Mouse (Mus musculus) limb, embryonic 11.5 days (tissue): ENCODE results near the gene Dgkg. TPM values are rescaled to one million over a fixed set of nuclear protein-coding genes. Genes with fewer than 3 reads are reported as not detected.

Experiments used
- ATAC-seq: fragments of 200-750 bp; cut with Nextera tagmentation; 2 replicates; pipeline ENCODE4 v1.8.0; 2017; ENCODE audit warnings: low read depth; ENCODE audit not compliant: insufficient number of reproducible peaks, low FRiP score, low TSS enrichment
- DNase-seq: peaks from one replicate; pipeline ENCODE4 v3.0.0-alpha.2; 2015; ENCODE audit warnings: low spot score
- H3K27ac ChIP-seq: fragments of 300-500 bp; sonication (generic); replicated peaks from 2 replicates; pipeline ENCODE4 v1.5.1; 2014; ENCODE audit warnings: low read depth, mild to moderate bottlenecking, low read length
- H3K27me3 ChIP-seq: fragments of 300-500 bp; sonication (generic); 2 replicates; pipeline ENCODE4 v1.6.1; 2014; ENCODE audit warnings: mild to moderate bottlenecking, low read length, mixed read lengths; ENCODE audit not compliant: control insufficient read depth, insufficient read depth
- H3K36me3 ChIP-seq: fragments of 300-500 bp; sonication (generic); 2 replicates; pipeline ENCODE4 v1.6.1; 2014; ENCODE audit warnings: mild to moderate bottlenecking, low read length, moderate library complexity, mixed read lengths; ENCODE audit not compliant: control insufficient read depth, insufficient read depth
- H3K4me1 ChIP-seq: fragments of 300-500 bp; sonication (generic); 2 replicates; pipeline ENCODE4 v1.6.1; 2014; ENCODE audit warnings: low read length, mixed read lengths; ENCODE audit not compliant: control insufficient read depth, insufficient read depth
- H3K4me2 ChIP-seq: fragments of 300-500 bp; sonication (generic); 2 replicates; pipeline ENCODE4 v1.6.1; 2014; ENCODE audit warnings: low read depth, mild to moderate bottlenecking, moderate library complexity; ENCODE audit not compliant: severe bottlenecking
- H3K4me3 ChIP-seq: fragments of 300-500 bp; sonication (generic); 2 replicates; pipeline ENCODE4 v1.5.1; 2014; ENCODE audit warnings: low read depth, low read length
- H3K9ac ChIP-seq: fragments of 300-500 bp; sonication (generic); 2 replicates; pipeline ENCODE4 v1.6.1; 2014; ENCODE audit warnings: mild to moderate bottlenecking, low read length
- H3K9me3 ChIP-seq: fragments of 300-500 bp; sonication (generic); 2 replicates; pipeline ENCODE4 v1.6.1; 2016; ENCODE audit warnings: low read length; ENCODE audit not compliant: control insufficient read depth
- WGBS: fragments of 180-500 bp; shearing (Covaris S2); extraction: QIAGEN DNeasy Blood & Tissue Kit; methylation state at CpG from one replicate; pipeline ENCODE4 v1.1.7; 2014; 5-methylcytosine and 5-hydroxymethylcytosine counted together
- polyA plus RNA-seq: library from polyadenylated mRNA; unstranded; fragments of >200 nt; fragmentation: Nextera tagmentation; extraction: Ambion mirVana; gene quantifications from 2 replicates; pipeline ENCODE4 v1.2.1, GENCODE M21; 2014

Dgkg gene
- polyA plus RNA-seq, 1 experiment from 2014 or later = 0.16 TPM

DNA sequence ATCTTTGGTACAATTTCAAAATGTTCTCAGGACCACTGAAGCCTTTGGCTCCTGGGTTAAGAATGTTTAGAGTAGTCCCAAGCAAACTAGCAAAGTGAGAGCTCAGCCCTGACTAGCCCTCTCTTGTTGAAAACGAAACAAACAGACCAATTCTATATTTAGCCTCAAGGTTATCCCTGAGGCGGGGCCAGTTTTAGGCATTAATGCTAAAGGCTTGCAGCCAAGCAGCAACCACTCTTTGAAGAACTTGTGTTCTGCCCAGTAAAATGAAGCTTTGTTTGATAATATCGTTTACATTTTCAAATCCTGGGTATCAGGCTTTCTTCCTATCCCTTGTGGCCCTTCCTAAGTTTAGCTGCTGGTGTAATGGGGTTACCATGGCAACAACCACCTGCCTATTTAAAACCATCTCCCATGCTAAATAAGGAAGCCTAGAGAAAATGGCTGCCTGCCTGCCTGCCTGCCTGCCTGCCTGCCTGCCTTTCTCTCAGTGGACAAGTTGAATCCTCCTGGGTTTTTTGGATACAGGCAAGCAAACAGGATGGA, 111.9 kb downstream of the Dgkg start:
- DNase-seq (no peak), ATAC-seq (no peak)
- WGBS = 55% methylated on average over 3 of the region's 3 CpGs
- H3K4me3 ChIP-seq = no peak overlapping the region
- no peak overlapping the region for H3K9ac ChIP-seq
- H3K27me3 ChIP-seq = no peaks in the 10 kb centered on the region
- H3K9me3 ChIP-seq = no peaks in the 10 kb centered on the region
- H3K4me2 ChIP-seq = no peak overlapping the region
- no peaks in the 10 kb centered on the region for H3K4me1 ChIP-seq
- no peak overlapping the region for H3K27ac ChIP-seq
- no peaks in the 10 kb centered on the region for H3K36me3 ChIP-seq

DNA sequence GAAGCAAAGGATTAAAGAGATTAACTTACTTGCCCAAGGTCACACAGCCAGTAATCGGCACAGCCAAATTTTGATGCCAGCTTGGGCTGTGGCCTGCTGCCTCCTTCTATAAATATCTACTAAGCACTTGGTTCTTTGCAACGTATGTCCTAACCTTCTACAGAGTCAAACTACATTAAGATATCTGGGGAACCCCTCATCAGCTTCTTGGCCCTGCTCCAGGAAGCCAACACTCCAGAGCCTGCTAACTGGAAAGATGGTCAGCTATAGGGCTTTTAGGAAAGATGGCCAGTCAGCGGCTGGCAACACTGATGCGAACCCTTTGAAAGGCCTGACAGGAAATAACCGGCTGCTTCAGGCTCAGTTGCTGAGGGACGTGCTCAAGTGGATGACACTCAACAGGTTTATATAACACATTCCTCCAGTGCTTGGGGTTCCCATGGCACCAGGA, 114.3 kb downstream of the Dgkg start:
- H3K4me2 ChIP-seq = no peak overlapping the region
- H3K9ac ChIP-seq = no peak overlapping the region
- no peaks in the 10 kb centered on the region for H3K4me1 ChIP-seq
- ATAC-seq (no peak), DNase-seq (no peak)
- H3K27ac ChIP-seq = no peak overlapping the region
- no peak overlapping the region for H3K4me3 ChIP-seq
- H3K36me3 ChIP-seq = no peaks in the 10 kb centered on the region
- no peaks in the 10 kb centered on the region for H3K9me3 ChIP-seq
- H3K27me3 ChIP-seq = no peaks in the 10 kb centered on the region
- 75% methylated on average over 6 of the region's 6 CpGs for WGBS

DNA sequence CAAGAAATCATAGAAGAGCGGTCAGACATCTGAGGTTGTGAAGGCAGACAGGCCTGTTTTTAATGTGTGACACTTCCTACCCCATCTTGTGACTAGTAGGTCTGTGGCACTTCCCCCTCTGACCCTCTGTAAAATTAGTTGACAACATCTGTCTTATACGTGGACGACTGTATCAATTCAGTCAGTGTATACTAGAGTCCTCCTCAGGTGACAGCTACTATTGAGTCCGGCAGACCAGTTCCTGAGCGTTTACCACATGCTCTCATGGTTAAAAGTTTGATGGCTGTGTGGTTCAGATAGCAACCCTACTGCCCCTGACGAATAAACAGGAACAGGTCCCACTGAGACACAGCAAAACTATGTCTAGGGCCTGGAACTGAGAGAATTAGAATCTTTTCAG, 117.7 kb downstream of the Dgkg start:
- no peak for ATAC-seq

DNA sequence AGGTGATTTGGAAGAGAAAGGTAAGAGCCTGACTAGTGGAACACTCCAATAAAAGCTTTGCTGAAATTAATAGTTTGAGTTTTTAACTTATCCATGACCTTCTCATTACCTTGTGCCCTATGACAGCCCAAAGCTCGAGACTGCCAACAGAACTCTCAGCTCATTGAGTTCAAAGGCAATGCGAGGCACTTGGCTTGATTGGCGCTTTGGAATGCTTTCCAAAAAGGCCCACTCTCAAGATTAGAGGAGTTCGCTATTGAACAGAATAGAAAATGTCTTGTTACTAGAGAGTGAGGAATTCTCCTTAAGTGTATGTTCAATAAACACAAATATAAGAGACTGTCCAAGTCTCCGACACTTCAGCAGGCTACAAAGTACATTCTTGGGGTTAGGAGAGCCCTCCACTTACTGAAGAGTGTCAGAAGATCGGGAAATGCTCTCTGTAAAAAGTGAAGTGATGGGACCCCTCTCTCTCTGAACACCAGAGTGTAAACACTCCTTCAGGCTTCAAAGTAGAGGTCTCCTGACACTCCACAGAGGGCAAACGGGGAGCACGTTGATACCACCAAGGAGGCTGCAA, 120.3 kb downstream of the Dgkg start:
- Histone ChIP-seq H3K36me3 (no peaks in the 10 kb centered on the region), H3K4me2 (no peak overlapping the region), H3K27me3 (no peaks in the 10 kb centered on the region), H3K27ac (no peak overlapping the region), H3K9ac (no peak overlapping the region), H3K4me1 (no peaks in the 10 kb centered on the region), H3K9me3 (no peaks in the 10 kb centered on the region), H3K4me3 (no peak overlapping the region)
- 76% methylated on average over 8 of the region's 8 CpGs for whole genome bisulfite sequencing
- DNase-seq (no peak), ATAC-seq (no peak)

More for the DNA sequence above, 117.7 kb downstream of the Dgkg start:
- H3K4me2 ChIP-seq = no peak overlapping the region
- no peaks in the 10 kb centered on the region for H3K4me1 ChIP-seq
- no peak overlapping the region for H3K27ac ChIP-seq
- H3K36me3 ChIP-seq = no peaks in the 10 kb centered on the region
- H3K9ac ChIP-seq = no peak overlapping the region
- no peaks in the 10 kb centered on the region for H3K9me3 ChIP-seq
- H3K4me3 ChIP-seq = no peak overlapping the region
- no peak for DNase-seq
- no peaks in the 10 kb centered on the region for H3K27me3 ChIP-seq
- 76% methylated on average over 6 of the region's 6 CpGs for WGBS

DNA sequence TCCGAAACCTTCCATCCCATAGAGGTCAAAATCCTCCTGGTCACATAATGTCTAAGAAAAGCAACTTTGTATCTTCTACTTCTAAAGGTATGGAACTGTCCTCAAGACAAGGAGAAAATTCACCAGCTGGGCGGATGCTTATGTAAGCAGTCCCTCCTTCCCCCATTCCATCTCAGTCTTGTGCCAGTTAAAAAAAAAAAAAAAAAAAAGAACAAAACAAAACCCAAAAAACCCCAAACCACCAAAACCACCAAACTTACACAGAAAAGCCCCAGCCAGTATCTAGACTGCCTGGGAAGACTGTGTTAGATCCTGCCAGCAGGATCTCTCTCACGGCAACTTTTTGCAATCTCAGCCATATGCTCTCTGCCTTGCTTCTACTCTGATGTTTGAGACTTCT, 123.9 kb downstream of the Dgkg start:
- ATAC-seq = no peak
- 88% methylated on average over 3 of the region's 3 CpGs for WGBS

DNA sequence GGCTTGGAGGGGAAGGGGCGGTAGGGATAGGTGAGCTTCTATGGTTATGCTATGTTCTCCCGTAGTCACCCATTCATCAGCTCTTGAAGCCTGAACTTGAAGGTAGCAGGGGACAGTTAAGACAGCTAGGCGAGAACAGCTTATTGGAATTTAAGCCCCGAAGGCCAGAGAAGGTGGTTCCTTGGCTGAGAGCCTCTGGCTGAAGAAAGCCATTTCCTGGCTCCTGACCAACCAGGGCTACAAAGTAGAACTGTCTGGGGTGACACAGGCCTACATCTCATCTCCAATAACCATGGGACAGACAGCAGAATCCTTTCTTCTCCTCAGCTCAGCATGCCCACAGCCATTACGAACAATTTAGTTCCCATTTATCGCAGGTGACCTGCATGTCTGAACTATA, 125.2 kb downstream of the Dgkg start:
- Histone ChIP-seq H3K9me3 (no peaks in the 10 kb centered on the region), H3K9ac (no peak overlapping the region), H3K27me3 (no peaks in the 10 kb centered on the region), H3K27ac (no peak overlapping the region), H3K4me1 (no peaks in the 10 kb centered on the region), H3K4me3 (no peak overlapping the region), H3K36me3 (no peaks in the 10 kb centered on the region), H3K4me2 (no peak overlapping the region)
- 86% methylated on average over 6 of the region's 6 CpGs for WGBS
- DNase-seq (no peak), ATAC-seq (no peak)

More for the DNA sequence above, 123.9 kb downstream of the Dgkg start:
- no peak overlapping the region for H3K27ac ChIP-seq
- no peaks in the 10 kb centered on the region for H3K4me1 ChIP-seq
- H3K9ac ChIP-seq = no peak overlapping the region
- no peaks in the 10 kb centered on the region for H3K36me3 ChIP-seq
- H3K27me3 ChIP-seq = no peaks in the 10 kb centered on the region
- DNase-seq = no peak
- H3K9me3 ChIP-seq = no peaks in the 10 kb centered on the region
- H3K4me2 ChIP-seq = no peak overlapping the region
- H3K4me3 ChIP-seq = no peak overlapping the region

DNA sequence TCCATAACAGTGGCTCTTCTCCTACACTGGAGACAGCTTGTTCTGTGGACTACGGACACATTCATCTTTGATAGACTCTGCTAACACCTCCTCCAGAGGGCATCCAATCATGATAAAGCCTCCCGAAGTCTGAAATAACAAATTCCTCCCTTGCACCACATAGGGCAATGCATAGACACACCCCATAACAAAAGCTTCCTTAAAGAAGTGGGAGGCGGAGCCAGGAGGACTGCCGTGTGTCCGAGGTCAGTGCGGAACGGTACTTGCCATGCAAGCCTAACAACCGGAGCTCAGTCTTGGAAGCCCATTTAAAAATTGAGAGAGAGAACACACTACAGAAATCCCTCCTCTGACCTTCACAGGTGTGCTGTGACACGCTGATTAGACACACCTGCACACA, 126.0 kb downstream of the Dgkg start:
- no peak overlapping the region for H3K27ac ChIP-seq
- DNase-seq (no peak), ATAC-seq (no peak)
- H3K4me1 ChIP-seq = no peaks in the 10 kb centered on the region
- no peak overlapping the region for H3K9ac ChIP-seq
- no peaks in the 10 kb centered on the region for H3K27me3 ChIP-seq
- no peaks in the 10 kb centered on the region for H3K36me3 ChIP-seq
- no peak overlapping the region for H3K4me3 ChIP-seq
- 82% methylated on average over 9 of the region's 9 CpGs for WGBS
- no peak overlapping the region for H3K4me2 ChIP-seq
- no peaks in the 10 kb centered on the region for H3K9me3 ChIP-seq

DNA sequence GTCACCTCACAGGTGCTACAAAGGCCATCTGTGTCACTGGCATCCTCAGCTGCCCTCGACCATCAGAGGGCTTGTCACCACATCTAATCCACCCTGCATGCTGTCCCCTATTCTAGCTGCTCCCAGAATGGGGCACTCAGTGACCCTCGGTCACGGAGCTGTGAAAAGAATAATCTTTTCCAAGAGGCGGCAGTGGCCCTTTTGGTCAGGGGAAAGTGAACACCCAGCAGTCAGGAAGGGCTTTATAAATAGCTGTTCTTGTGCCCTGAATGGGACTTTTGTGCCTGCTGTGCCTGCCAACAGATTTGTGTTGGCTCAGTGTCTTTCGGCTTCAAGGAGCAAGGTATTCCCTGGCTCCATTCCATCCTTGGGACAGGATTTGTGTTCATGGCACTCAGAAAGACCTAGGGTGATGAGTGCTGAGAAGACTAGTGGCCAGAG, 129.5 kb downstream of the Dgkg start:
- Histone ChIP-seq H3K4me1 (no peaks in the 10 kb centered on the region), H3K9ac (no peak overlapping the region), H3K9me3 (no peaks in the 10 kb centered on the region), H3K36me3 (no peaks in the 10 kb centered on the region), H3K4me3 (no peak overlapping the region), H3K27me3 (no peaks in the 10 kb centered on the region), H3K27ac (no peak overlapping the region), H3K4me2 (no peak overlapping the region)
- ATAC-seq = no peak
- DNase-seq = no peak
- 76% methylated on average over 5 of the region's 5 CpGs for WGBS

DNA sequence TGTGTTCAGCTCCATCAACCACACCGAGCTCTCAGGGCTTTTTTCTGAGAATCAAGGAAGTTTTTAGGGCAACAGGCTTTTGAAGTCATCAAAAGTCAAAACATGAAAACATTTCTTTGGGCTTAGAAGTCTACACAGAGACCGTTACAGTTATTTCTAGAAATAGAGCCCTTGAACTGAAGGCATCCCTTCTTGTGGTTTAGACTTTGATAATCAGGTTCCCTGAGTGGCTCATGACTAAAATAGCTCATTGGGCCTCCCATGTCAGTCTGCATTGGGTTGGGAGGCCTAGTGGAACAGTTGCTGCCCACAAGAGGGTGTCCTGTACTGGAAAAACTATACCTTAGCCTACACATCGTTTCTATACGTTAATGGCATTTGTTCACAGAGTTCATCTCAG, 130.6 kb downstream of the Dgkg start:
- H3K4me2 ChIP-seq = no peak overlapping the region
- H3K4me3 ChIP-seq = no peak overlapping the region
- no peaks in the 10 kb centered on the region for H3K36me3 ChIP-seq
- no peak for DNase-seq
- 94% methylated on average over 4 of the region's 4 CpGs for WGBS
- no peaks in the 10 kb centered on the region for H3K9me3 ChIP-seq
- no peak overlapping the region for H3K27ac ChIP-seq
- H3K27me3 ChIP-seq = no peaks in the 10 kb centered on the region
- no peaks in the 10 kb centered on the region for H3K4me1 ChIP-seq
- ATAC-seq = no peak
- H3K9ac ChIP-seq = no peak overlapping the region
